Mouse (Mus musculus) neural tube, embryonic 13.5 days (tissue): ENCODE results near the gene Mlip. TPM values are rescaled to one million over a fixed set of nuclear protein-coding genes. Genes with fewer than 3 reads are reported as not detected.

Experiments used
- ATAC-seq: fragments of 200-750 bp; cut with Nextera tagmentation; 2 replicates; pipeline ENCODE4 v1.8.0; 2017; ENCODE audit warnings: low read depth, mild to moderate bottlenecking, moderate TSS enrichment, moderate library complexity
- H3K27ac ChIP-seq: fragments of 300-500 bp; sonication (generic); replicated peaks from 2 replicates; pipeline ENCODE4 v1.5.1; 2015; ENCODE audit warnings: moderate library complexity, mild to moderate bottlenecking, inconsistent platforms
- H3K27me3 ChIP-seq: fragments of 300-500 bp; sonication (generic); 2 replicates; pipeline ENCODE4 v1.6.1; 2015; ENCODE audit warnings: mild to moderate bottlenecking, inconsistent platforms
- H3K36me3 ChIP-seq: fragments of 300-500 bp; sonication (generic); 2 replicates; pipeline ENCODE4 v1.6.1; 2015; ENCODE audit warnings: mild to moderate bottlenecking, inconsistent platforms
- H3K4me1 ChIP-seq: fragments of 300-500 bp; sonication (generic); replicated peaks from 2 replicates; pipeline ENCODE4 v1.6.1; 2015; ENCODE audit warnings: inconsistent platforms
- H3K4me2 ChIP-seq: fragments of 300-500 bp; sonication (generic); 2 replicates; pipeline ENCODE4 v1.6.1; 2015; ENCODE audit warnings: inconsistent platforms, mild to moderate bottlenecking, moderate library complexity
- H3K4me3 ChIP-seq: fragments of 300-500 bp; sonication (generic); 2 replicates; pipeline ENCODE4 v1.5.1; 2015; ENCODE audit warnings: mild to moderate bottlenecking, inconsistent platforms
- H3K9ac ChIP-seq: fragments of 300-500 bp; sonication (generic); 2 replicates; pipeline ENCODE4 v1.6.1; 2015; ENCODE audit warnings: moderate library complexity, mild to moderate bottlenecking, inconsistent platforms
- H3K9me3 ChIP-seq: fragments of 300-500 bp; sonication (generic); 2 replicates; pipeline ENCODE4 v1.6.1; 2016; ENCODE audit warnings: inconsistent platforms
- WGBS: fragments of 180-500 bp; shearing (Covaris S2); methylation state at CpG from one replicate; pipeline ENCODE4 v1.1.7; 2015; 5-methylcytosine and 5-hydroxymethylcytosine counted together
- polyA plus RNA-seq: library from polyadenylated mRNA; unstranded; fragments of >200 nt; fragmentation: Nextera tagmentation; extraction: Ambion mirVana; gene quantifications from 2 replicates; pipeline ENCODE4 v1.2.1, GENCODE M21; 2015

Mlip gene
- polyA plus RNA-seq, 1 experiment from 2014 or later, result 0.39 TPM

GRCm38 (mm10) chr9:77272727-77273126 lies 80.0 kb downstream of the Mlip start:
- H3K27ac ChIP-seq, result no peak overlapping the region
- H3K9ac ChIP-seq, result no peak overlapping the region
- ATAC-seq, result no peak
- H3K27me3 ChIP-seq, result no peaks in the 10 kb centered on the region
- H3K9me3 ChIP-seq, result no peaks in the 10 kb centered on the region
- no peaks in the 10 kb centered on the region for H3K4me1 ChIP-seq
- no peak overlapping the region for H3K4me3 ChIP-seq
- 95% methylated on average over 4 of the region's 4 CpGs for WGBS
- H3K36me3 ChIP-seq, result no peaks in the 10 kb centered on the region
- H3K4me2 ChIP-seq, result no peak overlapping the region

GRCm38 (mm10) chr9:77265268-77266017 lies 87.3 kb downstream of the Mlip start:
- Histone ChIP-seq H3K36me3 (no peaks in the 10 kb centered on the region), H3K27me3 (no peaks in the 10 kb centered on the region), H3K9ac (no peak overlapping the region), H3K4me3 (no peak overlapping the region), H3K27ac (no peak overlapping the region), H3K9me3 (no peaks in the 10 kb centered on the region), H3K4me1 (no peaks in the 10 kb centered on the region), H3K4me2 (no peak overlapping the region)
- WGBS, result 73% methylated on average over 4 of the region's 4 CpGs
- ATAC-seq, result no peak

GRCm38 (mm10) chr9:77259052-77259451 lies 93.7 kb downstream of the Mlip start:
- Histone ChIP-seq H3K4me1 (no peaks in the 10 kb centered on the region), H3K27me3 (no peaks in the 10 kb centered on the region), H3K4me2 (no peak overlapping the region), H3K9me3 (no peaks in the 10 kb centered on the region), H3K4me3 (no peak overlapping the region), H3K36me3 (no peaks in the 10 kb centered on the region), H3K9ac (no peak overlapping the region), H3K27ac (no peak overlapping the region)
- WGBS, result 66% methylated on average over 4 of the region's 4 CpGs
- ATAC-seq, result no peak

- H3K4me2 ChIP-seq, result no peak overlapping the region
- H3K27ac ChIP-seq, result no peak overlapping the region
- H3K9ac ChIP-seq, result no peak overlapping the region
- H3K4me1 ChIP-seq, result no peaks in the 10 kb centered on the region
- H3K27me3 ChIP-seq, result no peaks in the 10 kb centered on the region
- 86% methylated on average over 6 of the region's 6 CpGs for WGBS
- no peaks in the 10 kb centered on the region for H3K36me3 ChIP-seq
- no peak overlapping the region for H3K4me3 ChIP-seq
- no peaks in the 10 kb centered on the region for H3K9me3 ChIP-seq
- no peak for ATAC-seq
Measured at GRCm38 (mm10) chr9:77258265-77258664, 94.5 kb downstream of the Mlip start.

- Histone ChIP-seq H3K36me3 (no peaks in the 10 kb centered on the region), H3K27me3 (no peaks in the 10 kb centered on the region), H3K4me1 (no peaks in the 10 kb centered on the region), H3K4me2 (no peak overlapping the region), H3K4me3 (no peak overlapping the region), H3K9ac (no peak overlapping the region), H3K27ac (no peak overlapping the region), H3K9me3 (no peaks in the 10 kb centered on the region)
- ATAC-seq, result no peak
- WGBS, result 92% methylated on average over 3 of the region's 3 CpGs
Measured at GRCm38 (mm10) chr9:77254514-77254913, 98.3 kb downstream of the Mlip start.

GRCm38 (mm10) chr9:77252761-77253160 lies 100.0 kb downstream of the Mlip start:
- H3K36me3 ChIP-seq, result no peaks in the 10 kb centered on the region
- H3K9ac ChIP-seq, result no peak overlapping the region
- WGBS, result 88% methylated on average over 4 of the region's 4 CpGs
- no peaks in the 10 kb centered on the region for H3K27me3 ChIP-seq
- no peaks in the 10 kb centered on the region for H3K4me1 ChIP-seq
- no peaks in the 10 kb centered on the region for H3K9me3 ChIP-seq
- no peak for ATAC-seq
- H3K4me3 ChIP-seq, result no peak overlapping the region
- H3K4me2 ChIP-seq, result no peak overlapping the region
- no peak overlapping the region for H3K27ac ChIP-seq

- Histone ChIP-seq H3K9me3 (no peaks in the 10 kb centered on the region), H3K36me3 (no peaks in the 10 kb centered on the region), H3K27me3 (no peaks in the 10 kb centered on the region), H3K27ac (no peak overlapping the region), H3K4me1 (no peaks in the 10 kb centered on the region), H3K4me3 (no peak overlapping the region), H3K9ac (no peak overlapping the region), H3K4me2 (no peak overlapping the region)
- no peak for ATAC-seq
- WGBS, result 87% methylated on average over 7 of the region's 7 CpGs
Measured at GRCm38 (mm10) chr9:77252134-77252533, 100.6 kb downstream of the Mlip start.

GRCm38 (mm10) chr9:77251511-77252112 lies 101.2 kb downstream of the Mlip start:
- no peak overlapping the region for H3K4me3 ChIP-seq
- no peaks in the 10 kb centered on the region for H3K9me3 ChIP-seq
- no peak overlapping the region for H3K4me2 ChIP-seq
- H3K9ac ChIP-seq, result no peak overlapping the region
- no peaks in the 10 kb centered on the region for H3K4me1 ChIP-seq
- no peak for ATAC-seq
- WGBS, result 84% methylated on average over 14 of the region's 18 CpGs
- H3K27ac ChIP-seq, result no peak overlapping the region
- no peaks in the 10 kb centered on the region for H3K36me3 ChIP-seq
- no peaks in the 10 kb centered on the region for H3K27me3 ChIP-seq

- no peaks in the 10 kb centered on the region for H3K36me3 ChIP-seq
- ATAC-seq, result no peak
- 74% methylated on average over 1 of the region's 1 CpGs for WGBS
- H3K4me3 ChIP-seq, result no peak overlapping the region
- no peak overlapping the region for H3K27ac ChIP-seq
- H3K4me1 ChIP-seq, result no peaks in the 10 kb centered on the region
- no peaks in the 10 kb centered on the region for H3K9me3 ChIP-seq
- H3K9ac ChIP-seq, result no peak overlapping the region
- H3K4me2 ChIP-seq, result no peak overlapping the region
- H3K27me3 ChIP-seq, result no peaks in the 10 kb centered on the region
Measured at GRCm38 (mm10) chr9:77198250-77198649, 154.5 kb downstream of the Mlip start.

GRCm38 (mm10) chr9:77179486-77179885 lies 173.3 kb downstream of the Mlip start:
- H3K27me3 ChIP-seq, result no peaks in the 10 kb centered on the region
- no peak overlapping the region for H3K4me2 ChIP-seq
- H3K9me3 ChIP-seq, result no peaks in the 10 kb centered on the region
- no peak overlapping the region for H3K9ac ChIP-seq
- WGBS, result 83% methylated on average over 3 of the region's 3 CpGs
- no peaks in the 10 kb centered on the region for H3K4me1 ChIP-seq
- H3K27ac ChIP-seq, result no peak overlapping the region
- no peak overlapping the region for H3K4me3 ChIP-seq
- no peaks in the 10 kb centered on the region for H3K36me3 ChIP-seq
- no peak for ATAC-seq

- H3K4me3 ChIP-seq, result no peak overlapping the region
- no peak for ATAC-seq
- no peaks in the 10 kb centered on the region for H3K4me1 ChIP-seq
- H3K27ac ChIP-seq, result no peak overlapping the region
- no peaks in the 10 kb centered on the region for H3K9me3 ChIP-seq
- 74% methylated on average over 3 of the region's 3 CpGs for WGBS
- no peaks in the 10 kb centered on the region for H3K27me3 ChIP-seq
- no peak overlapping the region for H3K4me2 ChIP-seq
- no peaks in the 10 kb centered on the region for H3K36me3 ChIP-seq
- no peak overlapping the region for H3K9ac ChIP-seq
Measured at GRCm38 (mm10) chr9:77175870-77176269, 176.9 kb downstream of the Mlip start.

- H3K4me3 ChIP-seq, result no peak overlapping the region
- 81% methylated on average over 5 of the region's 5 CpGs for WGBS
- no peak overlapping the region for H3K9ac ChIP-seq
- H3K27ac ChIP-seq, result no peak overlapping the region
- H3K9me3 ChIP-seq, result no peaks in the 10 kb centered on the region
- no peak overlapping the region for H3K4me2 ChIP-seq
- H3K36me3 ChIP-seq, result no peaks in the 10 kb centered on the region
- H3K27me3 ChIP-seq, result no peaks in the 10 kb centered on the region
- no peaks in the 10 kb centered on the region for H3K4me1 ChIP-seq
- ATAC-seq, result no peak
Measured at GRCm38 (mm10) chr9:77172044-77172443, 180.7 kb downstream of the Mlip start.

- no peak overlapping the region for H3K4me2 ChIP-seq
- H3K9ac ChIP-seq, result no peak overlapping the region
- no peaks in the 10 kb centered on the region for H3K4me1 ChIP-seq
- no peak overlapping the region for H3K4me3 ChIP-seq
- H3K27ac ChIP-seq, result no peak overlapping the region
- H3K9me3 ChIP-seq, result no peaks in the 10 kb centered on the region
- H3K36me3 ChIP-seq, result no peaks in the 10 kb centered on the region
- WGBS, result 80% methylated on average over 6 of the region's 6 CpGs
- no peaks in the 10 kb centered on the region for H3K27me3 ChIP-seq
- no peak for ATAC-seq
Measured at GRCm38 (mm10) chr9:77165877-77166276, 186.9 kb downstream of the Mlip start.
